Mouse (Mus musculus) adipose tissue, adult 10 weeks (tissue): Measurements from ENCODE around the gene Tub. TPM values are rescaled to one million over a fixed set of nuclear protein-coding genes. Genes with fewer than 3 reads are reported as not detected.

Experiments
- polyA plus RNA-seq: library from polyadenylated mRNA; stranded (reverse); fragments of 350-450 nt; fragmentation: Illumina TruSeq; extraction: RNeasy Lipid Tissue Mini Kit (QIAGEN cat#74804); gene quantifications from one replicate; pipeline ENCODE4 v1.2.3, GENCODE M21; 2014; ENCODE audit warnings: low read depth, low replicate concordance

Gene Tub
- 0.55 TPM for polyA plus RNA-seq

GRCm38 (mm10) chr7:108950312-108950761 lies at the start of gene Tub:
Gene Tub (plus strand): TSS chr7:108950338.

GRCm38 (mm10) chr7:108929726-108930393 lies 20.3 kb upstream of the Tub start, which contains the start of gene Nlrp10:
Gene Nlrp10 (minus strand): TSS chr7:108930178.

GRCm38 (mm10) chr7:108933794-108934731 lies 16.1 kb upstream of the Tub start, which contains the start of gene Eif3f:
Gene Eif3f (plus strand): TSS chr7:108934417.

GRCm38 (mm10) chr7:109083113-109083812 lies 133.1 kb downstream of the Tub start, which contains the start of gene Ric3:
Gene Ric3 (minus strand): TSS chr7:109083331.

Other genes starting within 250 kb of the Tub start
- not detected for gene Olfr512, start 237.0 kb upstream of the Tub start, polyA plus RNA-seq
- gene Olfr513, start 199.4 kb upstream of the Tub start, polyA plus RNA-seq, result not detected
- gene Olfr514, start 124.3 kb upstream of the Tub start, polyA plus RNA-seq, result not detected
- not detected for gene Olfr516, start 99.8 kb upstream of the Tub start, polyA plus RNA-seq
- not detected for gene Olfr517, start 78.0 kb upstream of the Tub start, polyA plus RNA-seq
- not detected for gene Olfr518, start 65.3 kb upstream of the Tub start, polyA plus RNA-seq
- not detected for gene Olfr519, start 55.9 kb upstream of the Tub start, polyA plus RNA-seq
- 0.97 TPM for gene Nlrp10, start 20.2 kb upstream of the Tub start, polyA plus RNA-seq
- gene Eif3f, start 15.9 kb upstream of the Tub start, polyA plus RNA-seq, result 156 TPM
- gene Ric3, start 133.0 kb downstream of the Tub start, polyA plus RNA-seq, result 2.6 TPM
- 15.7 TPM for gene Lmo1, start 224.9 kb downstream of the Tub start, polyA plus RNA-seq